Mouse (Mus musculus): ENCODE results near the gene Naa80. TPM values are rescaled to one million over a fixed set of nuclear protein-coding genes. Genes with fewer than 3 reads are reported as not detected.
"Not testable (repeated sequence)": the region's sequence is repeated elsewhere in the genome, so short reads cannot be mapped to it uniquely, and the experiment has no call there.

Naa80 gene
- polyA plus RNA-seq, 1 experiment from 2014 or later, result 17.9 TPM

DNA sequence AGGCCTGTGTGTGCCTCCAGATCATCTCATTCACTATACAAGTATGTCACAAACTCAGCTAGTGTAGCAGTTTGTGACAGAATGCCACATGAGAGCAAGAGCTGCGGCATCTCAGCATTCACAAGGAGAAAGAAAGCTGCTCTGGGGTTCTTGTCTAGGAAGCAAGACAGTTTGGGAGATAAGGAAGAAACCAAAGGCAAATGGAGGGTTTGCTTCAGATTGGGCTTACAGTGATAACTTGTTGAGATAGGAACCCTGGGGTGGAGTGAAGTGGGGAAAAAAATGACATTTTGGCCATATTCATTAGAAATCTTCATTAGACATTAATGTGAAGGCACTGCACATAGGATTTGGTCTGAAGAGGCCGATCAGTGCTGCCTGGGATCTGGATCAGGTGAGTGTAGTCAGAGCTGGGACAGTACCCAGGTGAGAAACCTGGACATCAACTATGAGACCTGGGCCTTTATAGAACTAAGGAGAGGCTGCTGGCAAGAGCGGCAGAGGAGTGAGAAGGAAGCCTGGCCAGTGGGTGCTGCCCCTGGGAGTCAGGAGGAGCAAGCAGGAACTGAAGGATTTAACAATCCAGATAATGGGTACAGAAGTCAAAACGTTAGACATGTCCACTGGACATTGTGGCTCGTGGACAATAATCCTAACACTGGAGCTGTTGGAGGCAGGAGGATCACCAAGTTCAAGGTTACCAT is 25.8 kb upstream of the Naa80 start:
- Histone ChIP-seq H3K4me1 (peaks cover 78% of the 10 kb centered on the region), H3K4me3 (peak overlapping the region; percentile 88), H3K9me3 (no peaks in the 10 kb centered on the region), H3K27me3 (ENCODE audit: poor library complexity, severe bottlenecking) (peaks cover 54% of the 10 kb centered on the region), H3K27ac (peak overlapping the region; percentile 96), H3K36me3 (replicated peaks) (peaks cover 19% of the 10 kb centered on the region)
- WGBS, result 79% methylated on average over 5 of the region's 5 CpGs
- DNase-seq (ENCODE audit: extremely low spot score, low spot score), result no peak

DNA sequence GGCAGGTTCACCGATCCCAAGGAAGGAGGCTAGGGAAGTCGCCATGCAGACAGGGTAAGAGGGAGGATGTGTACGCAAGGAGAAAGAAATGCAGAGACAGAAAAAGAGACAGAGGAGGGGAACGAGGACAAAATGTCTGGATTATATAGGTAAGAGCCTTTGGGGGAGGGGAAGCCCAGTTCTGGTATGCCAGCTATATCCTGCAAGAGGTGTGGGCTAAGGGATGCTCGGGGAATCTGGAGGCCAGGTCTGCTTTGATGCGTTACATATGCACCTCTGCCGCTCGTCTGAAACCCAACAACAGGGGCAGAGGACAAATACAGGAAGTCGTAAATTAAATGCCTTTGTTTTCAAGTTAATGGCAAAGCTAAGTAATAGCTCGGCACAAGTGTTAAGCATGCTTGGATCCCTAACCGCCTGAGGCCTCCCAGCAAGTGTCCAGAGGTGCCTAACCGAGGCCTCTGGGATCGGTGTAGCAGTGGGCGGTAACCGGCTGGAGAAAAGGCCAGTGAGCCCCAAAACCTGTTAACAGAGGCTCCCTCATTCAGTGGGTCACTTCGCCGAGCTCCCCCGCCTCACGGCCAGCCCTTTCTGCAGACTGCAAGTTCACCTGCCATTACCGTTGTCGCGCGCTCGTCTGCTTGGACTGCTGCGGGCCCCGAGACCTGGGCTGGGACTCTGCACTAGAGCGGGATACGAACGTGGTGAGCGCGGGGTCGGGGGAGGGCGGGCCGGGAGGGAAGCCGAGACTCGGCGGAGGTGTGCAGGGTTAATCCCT is 25.0 kb upstream of the Naa80 start:
- Histone ChIP-seq H3K9me3 (no peaks in the 10 kb centered on the region), H3K27ac (peak overlapping the region; percentile 96), H3K4me3 (peak overlapping the region; percentile 88), H3K4me1 (peaks cover 73% of the 10 kb centered on the region), H3K36me3 (replicated peaks) (peaks cover 28% of the 10 kb centered on the region), H3K27me3 (ENCODE audit: poor library complexity, severe bottlenecking) (peaks cover 46% of the 10 kb centered on the region)
- 6% methylated on average over 37 of the region's 37 CpGs for WGBS
- DNase-seq (ENCODE audit: extremely low spot score, low spot score), result no peak

- WGBS, result under 1% methylated on average over 53 of the region's 53 CpGs
- Histone ChIP-seq H3K4me1 (peaks cover 73% of the 10 kb centered on the region), H3K9me3 (no peaks in the 10 kb centered on the region), H3K4me3 (peak overlapping the region; percentile 88), H3K27me3 (ENCODE audit: poor library complexity, severe bottlenecking) (peaks cover 39% of the 10 kb centered on the region), H3K27ac (peak overlapping the region; percentile 96), H3K36me3 (replicated peaks) (peaks cover 34% of the 10 kb centered on the region)
- DNase-seq (ENCODE audit: extremely low spot score, low spot score), result peak; percentile 98
Observed at GRCm38 (mm10) chr9:107554319-107554825, 24.3 kb upstream of the Naa80 start.

DNA sequence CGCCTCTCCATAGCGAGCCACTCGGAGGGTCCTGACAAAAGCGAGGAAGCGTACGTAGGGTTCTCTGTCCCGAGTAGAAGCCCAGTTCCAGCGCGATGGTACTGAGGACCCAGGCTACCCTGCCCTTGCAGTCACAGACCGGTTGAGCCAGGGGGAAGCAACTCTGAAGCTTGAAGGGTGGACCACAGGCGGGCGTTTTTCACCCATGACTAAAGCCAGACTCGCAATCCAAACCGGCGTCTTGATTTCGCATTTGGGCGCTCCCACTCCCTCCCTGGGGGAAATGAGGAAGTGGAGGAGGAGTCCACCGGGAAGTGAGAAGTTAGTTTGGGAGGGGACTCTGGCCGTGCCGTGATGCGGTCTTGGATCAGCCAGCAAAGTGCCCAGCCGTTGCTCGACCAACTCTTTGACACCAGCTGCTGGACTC is 23.6 kb upstream of the Naa80 start:
- WGBS, result under 1% methylated on average over 23 of the region's 23 CpGs
- Histone ChIP-seq H3K36me3 (replicated peaks) (peaks cover 41% of the 10 kb centered on the region), H3K27me3 (ENCODE audit: poor library complexity, severe bottlenecking) (peaks cover 32% of the 10 kb centered on the region), H3K4me1 (peaks cover 68% of the 10 kb centered on the region), H3K4me3 (peak overlapping the region; percentile 88), H3K9me3 (no peaks in the 10 kb centered on the region), H3K27ac (peak overlapping the region; percentile 96)
- DNase-seq (ENCODE audit: extremely low spot score, low spot score), result peak; percentile 60

DNA sequence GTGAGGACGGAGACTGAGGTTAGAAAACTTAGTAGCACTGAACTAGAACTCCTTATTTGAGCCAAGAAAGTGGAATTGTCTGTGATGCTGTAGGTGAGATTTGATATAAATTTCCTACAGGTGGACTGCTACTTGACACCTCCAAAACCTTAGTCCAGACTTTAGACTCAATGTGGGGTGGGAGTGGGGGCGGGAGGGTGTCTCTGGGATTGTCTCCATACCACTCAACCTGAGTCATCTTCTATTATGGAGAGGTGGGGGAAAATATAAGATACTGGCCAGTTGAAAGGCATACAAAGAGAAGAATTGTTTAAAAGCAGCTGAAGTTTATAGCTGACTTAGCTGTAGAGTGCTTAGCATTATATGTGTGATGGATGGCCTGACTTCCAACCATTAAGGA is 23.0 kb upstream of the Naa80 start:
- Histone ChIP-seq H3K4me3 (peak overlapping the region; percentile 88), H3K27me3 (ENCODE audit: poor library complexity, severe bottlenecking) (peaks cover 26% of the 10 kb centered on the region), H3K27ac (peak overlapping the region; percentile 96), H3K36me3 (replicated peaks) (peaks cover 48% of the 10 kb centered on the region), H3K9me3 (no peaks in the 10 kb centered on the region), H3K4me1 (peaks cover 61% of the 10 kb centered on the region)
- no peak for DNase-seq (ENCODE audit: extremely low spot score, low spot score)
- 56% methylated on average over 2 of the region's 2 CpGs for WGBS

- Histone ChIP-seq H3K4me1 (peaks cover 55% of the 10 kb centered on the region), H3K4me3 (peak overlapping the region; percentile 88), H3K36me3 (replicated peaks) (peaks cover 54% of the 10 kb centered on the region), H3K9me3 (no peaks in the 10 kb centered on the region), H3K27ac (no peak overlapping the region), H3K27me3 (ENCODE audit: poor library complexity, severe bottlenecking) (peaks cover 19% of the 10 kb centered on the region)
- no peak for DNase-seq (ENCODE audit: extremely low spot score, low spot score)
- WGBS, result 74% methylated on average over 3 of the region's 3 CpGs
Observed at GRCm38 (mm10) chr9:107556346-107556745, 22.3 kb upstream of the Naa80 start.

- H3K9me3 ChIP-seq, result no peaks in the 10 kb centered on the region
- peaks cover 61% of the 10 kb centered on the region for H3K4me1 ChIP-seq
- H3K27ac ChIP-seq, result peak within 1 kb of the TSS; percentile 88
- H3K36me3 ChIP-seq (replicated peaks), result peaks cover 72% of the 10 kb centered on the region
- H3K27me3 ChIP-seq (ENCODE audit: poor library complexity, severe bottlenecking), result no peaks in the 10 kb centered on the region
- H3K4me3 ChIP-seq, result peak within 1 kb of the TSS; percentile 93
- peak; percentile 96 for DNase-seq (ENCODE audit: extremely low spot score, low spot score)
- 1% methylated on average over 46 of the region's 46 CpGs for WGBS
Observed at GRCm38 (mm10) chr9:107563029-107563581, 15.6 kb upstream of the Naa80 start, which contains the start of gene Tusc2. Gene Tusc2, plus strand, starts transcription at chr9:107563255.

GRCm38 (mm10) chr9:107565556-107565955 is 13.1 kb upstream of the Naa80 start:
- not testable (repeated sequence) for H3K27me3 ChIP-seq (ENCODE audit: poor library complexity, severe bottlenecking); H3K9me3 ChIP-seq; H3K27ac ChIP-seq; DNase-seq (ENCODE audit: extremely low spot score, low spot score)
- peaks cover 75% of the 10 kb centered on the region for H3K4me1 ChIP-seq
- H3K36me3 ChIP-seq (replicated peaks), result peaks cover 53% of the 10 kb centered on the region
- WGBS, result 53% methylated on average over 5 of the region's 5 CpGs
- H3K4me3 ChIP-seq, result peak overlapping the region; percentile 93; the same call in 1 of the 2 replicates

GRCm38 (mm10) chr9:107566041-107566709 is 12.5 kb upstream of the Naa80 start:
- peaks cover 82% of the 10 kb centered on the region for H3K4me1 ChIP-seq
- H3K36me3 ChIP-seq (replicated peaks), result peaks cover 53% of the 10 kb centered on the region
- H3K4me3 ChIP-seq, result peak overlapping the region; percentile 93; the same call in 1 of the 2 replicates
- WGBS, result 61% methylated on average over 15 of the region's 15 CpGs
- peak; percentile 80 for DNase-seq (ENCODE audit: extremely low spot score, low spot score)
- H3K27me3 ChIP-seq (ENCODE audit: poor library complexity, severe bottlenecking), result no peaks in the 10 kb centered on the region
- peak overlapping the region; percentile 65; the same call in 1 of the 2 replicates for H3K27ac ChIP-seq
- no peaks in the 10 kb centered on the region for H3K9me3 ChIP-seq

GRCm38 (mm10) chr9:107566855-107567254 is 11.8 kb upstream of the Naa80 start:
- peak overlapping the region; percentile 94 for H3K27ac ChIP-seq
- 65% methylated on average over 3 of the region's 3 CpGs for WGBS
- no peak for DNase-seq (ENCODE audit: extremely low spot score, low spot score)
- no peaks in the 10 kb centered on the region for H3K27me3 ChIP-seq (ENCODE audit: poor library complexity, severe bottlenecking)
- H3K36me3 ChIP-seq (replicated peaks), result peaks cover 53% of the 10 kb centered on the region
- H3K9me3 ChIP-seq, result no peaks in the 10 kb centered on the region
- peak overlapping the region; percentile 93 for H3K4me3 ChIP-seq
- peaks cover 88% of the 10 kb centered on the region for H3K4me1 ChIP-seq

GRCm38 (mm10) chr9:107567702-107568319 is 10.9 kb upstream of the Naa80 start, which contains the start of gene Hyal2:
Gene Hyal2, plus strand, starts transcription at chr9:107567945.
- WGBS, result 4% methylated on average over 18 of the region's 18 CpGs
- Histone ChIP-seq H3K4me1 (peaks cover 86% of the 10 kb centered on the region), H3K4me3 (peak within 1 kb of the TSS; percentile 93), H3K27ac (peak within 1 kb of the TSS; percentile 94), H3K27me3 (ENCODE audit: poor library complexity, severe bottlenecking) (no peaks in the 10 kb centered on the region), H3K9me3 (no peaks in the 10 kb centered on the region), H3K36me3 (replicated peaks) (peaks cover 55% of the 10 kb centered on the region)
- DNase-seq (ENCODE audit: extremely low spot score, low spot score), result no peak

Measured in forebrain, embryonic 10.5 days (tissue).